Mouse (Mus musculus): ENCODE data around the gene Hint1. TPM values are rescaled to one million over a fixed set of nuclear protein-coding genes. Genes with fewer than 3 reads are reported as not detected.
"Not testable (repeated sequence)": the region's sequence is repeated elsewhere in the genome, so short reads cannot be mapped to it uniquely, and the experiment has no call there.

Gene Hint1
- polyA plus RNA-seq, 1 experiment from 2014 or later = 653 TPM

- no peak overlapping the region for H3K4me3 ChIP-seq
These were observed 18.1 kb downstream of the Hint1 start for GRCm38 (mm10) chr11:54884197-54884828.

DNA sequence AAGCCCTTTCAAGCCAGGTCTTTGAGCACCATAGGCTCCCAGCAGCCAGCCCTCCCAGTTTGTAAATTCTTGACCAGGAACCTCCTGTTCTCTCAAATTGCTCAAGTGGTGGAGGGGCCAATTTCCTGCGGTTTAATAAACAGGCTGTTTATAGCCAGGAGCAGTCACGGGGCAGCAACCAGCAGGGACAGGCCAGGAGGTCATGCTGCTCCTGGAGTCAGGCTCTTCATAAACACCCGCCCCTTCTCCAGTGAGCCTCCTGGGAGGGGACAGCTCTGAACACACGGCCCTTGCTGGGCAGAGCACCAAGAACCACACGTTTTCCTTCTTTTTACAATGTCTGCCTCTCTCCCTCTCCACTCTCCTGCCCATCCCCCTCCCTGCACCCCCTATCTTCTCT is 18.8 kb downstream of the Hint1 start:
- H3K27ac ChIP-seq = no peak overlapping the region
- no peaks in the 10 kb centered on the region for H3K36me3 ChIP-seq
- no peak for ATAC-seq (ENCODE audit: low FRiP score, low read depth)
- H3K9me3 ChIP-seq = no peaks in the 10 kb centered on the region
- H3K27me3 ChIP-seq (replicated peaks) = no peaks in the 10 kb centered on the region
- no peak overlapping the region for H3K9ac ChIP-seq
- WGBS = 4% methylated on average over 5 of the region's 5 CpGs
- no peak overlapping the region for H3K4me3 ChIP-seq
- no peak overlapping the region for H3K4me2 ChIP-seq (replicated peaks)
- peaks cover 11% of the 10 kb centered on the region; the same call in 1 of the 2 replicates for H3K4me1 ChIP-seq

More at GRCm38 (mm10) chr11:54884197-54884828, 18.1 kb downstream of the Hint1 start:
- H3K4me1 ChIP-seq = peaks cover 11% of the 10 kb centered on the region; the same call in 1 of the 2 replicates
- ATAC-seq (ENCODE audit: low FRiP score, low read depth) = no peak
- no peaks in the 10 kb centered on the region for H3K36me3 ChIP-seq
- H3K4me2 ChIP-seq (replicated peaks) = no peak overlapping the region
- H3K9ac ChIP-seq = no peak overlapping the region
- H3K9me3 ChIP-seq = no peaks in the 10 kb centered on the region
- no peaks in the 10 kb centered on the region for H3K27me3 ChIP-seq (replicated peaks)
- no peak overlapping the region for H3K27ac ChIP-seq
- 68% methylated on average over 5 of the region's 5 CpGs for WGBS

DNA sequence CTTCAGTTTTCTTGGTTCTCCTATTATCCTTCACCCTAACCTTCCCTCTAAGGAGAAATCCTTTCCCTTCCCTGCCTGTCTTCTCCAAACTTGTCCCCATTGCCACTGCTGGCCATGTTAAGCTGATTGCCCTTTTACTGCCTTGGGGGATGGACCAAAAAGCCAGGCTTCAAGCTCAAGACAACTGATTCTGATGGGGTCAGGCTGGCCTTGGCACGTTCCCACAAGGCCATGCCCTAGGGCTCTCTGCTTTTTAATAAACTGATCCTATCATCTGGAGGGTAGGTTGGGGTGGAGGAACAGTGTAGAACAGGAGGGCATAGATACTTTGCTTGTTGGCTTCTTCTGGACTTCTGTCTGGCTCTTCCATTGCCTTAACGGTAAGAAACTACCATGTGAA is 19.2 kb downstream of the Hint1 start:
- no peak for ATAC-seq (ENCODE audit: low FRiP score, low read depth)
- peaks cover 11% of the 10 kb centered on the region; the same call in 1 of the 2 replicates for H3K4me1 ChIP-seq
- H3K9me3 ChIP-seq = no peaks in the 10 kb centered on the region
- 75% methylated on average over 2 of the region's 2 CpGs for WGBS
- H3K4me2 ChIP-seq (replicated peaks) = no peak overlapping the region
- H3K27ac ChIP-seq = no peak overlapping the region
- no peaks in the 10 kb centered on the region for H3K27me3 ChIP-seq (replicated peaks)
- no peak overlapping the region for H3K4me3 ChIP-seq
- H3K9ac ChIP-seq = no peak overlapping the region
- H3K36me3 ChIP-seq = no peaks in the 10 kb centered on the region

DNA sequence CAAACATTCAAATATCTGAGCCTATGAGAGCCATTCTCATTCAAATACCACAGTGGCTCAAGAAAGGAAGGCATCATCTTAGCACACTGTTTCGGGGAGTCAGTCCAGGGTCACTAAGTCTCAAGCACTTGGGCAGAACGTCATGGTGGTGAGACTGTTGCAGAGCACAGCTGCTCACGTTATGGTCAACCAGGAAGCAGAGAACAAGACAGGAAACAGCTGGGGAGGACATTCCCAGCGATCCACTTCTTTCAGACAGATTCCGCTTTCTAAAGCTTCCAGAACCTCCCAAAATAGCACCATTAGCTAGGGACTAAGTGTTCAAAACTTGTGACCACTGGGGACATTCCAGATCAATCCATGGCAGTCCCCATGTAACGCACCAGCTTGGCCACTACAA is 21.7 kb downstream of the Hint1 start:
- ATAC-seq (ENCODE audit: low FRiP score, low read depth) = no peak

DNA sequence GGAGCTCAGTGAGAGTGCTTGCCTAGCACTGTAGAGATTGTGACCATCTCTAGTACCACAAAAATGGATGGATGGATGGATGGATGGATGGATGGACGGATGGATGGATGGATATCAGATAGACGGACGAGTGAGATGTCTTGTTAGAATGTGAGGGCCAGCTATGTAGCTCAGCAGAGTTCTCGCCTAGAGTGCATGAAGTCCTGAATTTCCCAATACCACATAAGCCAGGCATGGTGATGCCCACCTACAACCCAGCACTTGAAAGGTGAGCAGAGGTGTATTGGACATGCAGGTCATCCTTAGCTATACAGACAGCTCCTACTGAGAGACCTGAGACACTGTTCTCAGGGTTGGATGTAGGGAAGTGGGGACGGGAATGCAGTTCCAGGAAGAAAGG is 25.2 kb downstream of the Hint1 start:
- Histone ChIP-seq H3K27me3 (replicated peaks) (no peaks in the 10 kb centered on the region), H3K9ac (no peak overlapping the region), H3K36me3 (no peaks in the 10 kb centered on the region), H3K4me1 (no peaks in the 10 kb centered on the region), H3K4me3 (no peak overlapping the region), H3K9me3 (no peaks in the 10 kb centered on the region), H3K27ac (no peak overlapping the region), H3K4me2 (replicated peaks) (no peak overlapping the region)
- ATAC-seq (ENCODE audit: low FRiP score, low read depth) = no peak
- WGBS = 82% methylated on average over 5 of the region's 5 CpGs

More for the DNA sequence above, 21.7 kb downstream of the Hint1 start:
- no peak overlapping the region for H3K4me3 ChIP-seq
- peaks cover 6% of the 10 kb centered on the region; the same call in 1 of the 2 replicates for H3K4me1 ChIP-seq
- H3K9me3 ChIP-seq = no peaks in the 10 kb centered on the region
- no peak overlapping the region for H3K4me2 ChIP-seq (replicated peaks)
- WGBS = 83% methylated on average over 6 of the region's 6 CpGs
- no peak overlapping the region for H3K27ac ChIP-seq
- no peaks in the 10 kb centered on the region for H3K27me3 ChIP-seq (replicated peaks)
- H3K36me3 ChIP-seq = no peaks in the 10 kb centered on the region
- H3K9ac ChIP-seq = no peak overlapping the region

DNA sequence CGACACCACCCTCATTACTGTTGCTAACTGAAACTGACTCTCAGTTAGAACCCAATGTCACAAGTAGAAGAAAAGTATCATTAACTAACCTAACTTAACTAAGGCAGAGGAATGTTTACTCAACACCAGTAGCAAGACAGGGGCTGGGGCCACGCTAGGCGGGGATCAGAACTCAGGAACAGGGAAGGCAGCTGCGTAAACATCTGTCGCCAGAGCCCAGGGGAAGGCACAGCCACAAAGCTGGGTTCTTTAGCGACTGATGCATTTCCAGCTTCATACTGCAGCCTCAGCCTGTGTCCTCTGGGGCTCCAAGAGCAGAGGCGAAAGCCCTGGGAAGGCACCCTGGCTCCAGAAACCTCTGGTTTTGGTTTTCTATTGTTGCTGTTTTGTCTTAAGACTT is 25.9 kb downstream of the Hint1 start:
- no peak overlapping the region for H3K9ac ChIP-seq
- 50% methylated on average over 7 of the region's 7 CpGs for WGBS

GRCm38 (mm10) chr11:54894589-54894988 is 28.4 kb downstream of the Hint1 start:
- no peaks in the 10 kb centered on the region for H3K36me3 ChIP-seq
- ATAC-seq (ENCODE audit: low FRiP score, low read depth) = no peak
- H3K9me3 ChIP-seq = no peaks in the 10 kb centered on the region
- H3K27ac ChIP-seq = no peak overlapping the region
- no peaks in the 10 kb centered on the region for H3K27me3 ChIP-seq (replicated peaks)
- no peak overlapping the region for H3K4me2 ChIP-seq (replicated peaks)
- H3K9ac ChIP-seq = no peak overlapping the region
- WGBS = 43% methylated on average over 9 of the region's 9 CpGs
- H3K4me3 ChIP-seq = no peak overlapping the region
- no peaks in the 10 kb centered on the region for H3K4me1 ChIP-seq

More for the DNA sequence above, 25.9 kb downstream of the Hint1 start:
- Histone ChIP-seq H3K27me3 (replicated peaks) (no peaks in the 10 kb centered on the region), H3K27ac (no peak overlapping the region), H3K36me3 (no peaks in the 10 kb centered on the region), H3K4me2 (replicated peaks) (no peak overlapping the region), H3K9me3 (no peaks in the 10 kb centered on the region), H3K4me3 (no peak overlapping the region), H3K4me1 (no peaks in the 10 kb centered on the region)
- no peak for ATAC-seq (ENCODE audit: low FRiP score, low read depth)

DNA sequence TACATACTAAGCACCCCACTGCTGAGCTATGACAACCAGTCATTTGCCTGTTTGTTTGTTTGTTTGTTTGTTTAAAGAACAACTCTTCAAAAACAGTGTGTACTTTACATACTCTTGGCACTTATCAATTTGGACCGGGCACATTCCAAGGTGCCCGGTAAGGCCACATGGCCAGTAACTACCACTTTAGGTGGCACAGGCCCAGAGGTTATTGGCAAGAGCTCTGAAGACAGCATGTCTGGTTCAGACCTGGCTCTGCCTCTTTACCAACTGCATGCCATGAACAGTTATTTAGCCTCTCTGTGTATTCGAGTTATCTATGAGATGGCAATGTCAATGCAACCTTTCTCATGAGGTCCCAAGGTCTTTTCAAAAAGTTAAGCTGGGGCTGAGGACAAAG is 30.5 kb downstream of the Hint1 start:
- ATAC-seq (ENCODE audit: low FRiP score, low read depth); H3K4me3 ChIP-seq; H3K4me1 ChIP-seq; H3K9ac ChIP-seq; H3K4me2 ChIP-seq (replicated peaks); H3K27me3 ChIP-seq (replicated peaks); H3K36me3 ChIP-seq; H3K27ac ChIP-seq; H3K9me3 ChIP-seq: not testable (repeated sequence)
- whole genome bisulfite sequencing = 90% methylated on average over 3 of the region's 3 CpGs

GRCm38 (mm10) chr11:54897470-54897869 is 31.3 kb downstream of the Hint1 start:
- Histone ChIP-seq H3K4me2 (replicated peaks) (no peak overlapping the region), H3K4me1 (peaks cover 3% of the 10 kb centered on the region; the same call in 1 of the 2 replicates), H3K4me3 (no peak overlapping the region), H3K27me3 (replicated peaks) (no peaks in the 10 kb centered on the region), H3K9ac (no peak overlapping the region), H3K36me3 (no peaks in the 10 kb centered on the region), H3K27ac (no peak overlapping the region), H3K9me3 (no peaks in the 10 kb centered on the region)
- ATAC-seq (ENCODE audit: low FRiP score, low read depth) = no peak
- WGBS = 20% methylated on average over 5 of the region's 5 CpGs

DNA sequence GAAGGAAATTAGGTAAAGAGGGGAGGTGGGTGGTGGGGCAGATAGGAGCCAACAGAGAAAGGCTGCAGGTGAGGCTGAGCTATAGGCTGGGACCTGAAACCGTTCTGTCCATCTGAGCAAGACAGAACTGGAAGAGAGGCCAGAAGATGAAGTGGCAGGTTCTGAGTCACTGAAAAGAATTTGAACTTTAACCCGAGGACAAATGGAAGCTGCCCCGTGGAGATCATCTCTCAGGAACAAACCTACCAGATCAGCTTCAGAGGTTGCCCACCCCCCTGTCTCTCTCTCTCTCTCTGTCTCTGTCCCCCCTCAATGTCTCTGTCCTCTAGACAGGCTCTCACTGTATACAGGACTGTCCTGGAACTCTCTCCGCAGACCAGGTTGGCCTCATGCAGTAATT is 33.5 kb downstream of the Hint1 start:
- no peaks in the 10 kb centered on the region for H3K27me3 ChIP-seq (replicated peaks)
- H3K9me3 ChIP-seq = no peaks in the 10 kb centered on the region
- ATAC-seq (ENCODE audit: low FRiP score, low read depth) = no peak
- no peak overlapping the region for H3K4me2 ChIP-seq (replicated peaks)
- peaks cover 17% of the 10 kb centered on the region; the same call in 1 of the 2 replicates for H3K4me1 ChIP-seq
- no peaks in the 10 kb centered on the region for H3K36me3 ChIP-seq
- WGBS = 80% methylated on average over 4 of the region's 4 CpGs
- H3K9ac ChIP-seq = no peak overlapping the region
- no peak overlapping the region for H3K27ac ChIP-seq
- H3K4me3 ChIP-seq = no peak overlapping the region

DNA sequence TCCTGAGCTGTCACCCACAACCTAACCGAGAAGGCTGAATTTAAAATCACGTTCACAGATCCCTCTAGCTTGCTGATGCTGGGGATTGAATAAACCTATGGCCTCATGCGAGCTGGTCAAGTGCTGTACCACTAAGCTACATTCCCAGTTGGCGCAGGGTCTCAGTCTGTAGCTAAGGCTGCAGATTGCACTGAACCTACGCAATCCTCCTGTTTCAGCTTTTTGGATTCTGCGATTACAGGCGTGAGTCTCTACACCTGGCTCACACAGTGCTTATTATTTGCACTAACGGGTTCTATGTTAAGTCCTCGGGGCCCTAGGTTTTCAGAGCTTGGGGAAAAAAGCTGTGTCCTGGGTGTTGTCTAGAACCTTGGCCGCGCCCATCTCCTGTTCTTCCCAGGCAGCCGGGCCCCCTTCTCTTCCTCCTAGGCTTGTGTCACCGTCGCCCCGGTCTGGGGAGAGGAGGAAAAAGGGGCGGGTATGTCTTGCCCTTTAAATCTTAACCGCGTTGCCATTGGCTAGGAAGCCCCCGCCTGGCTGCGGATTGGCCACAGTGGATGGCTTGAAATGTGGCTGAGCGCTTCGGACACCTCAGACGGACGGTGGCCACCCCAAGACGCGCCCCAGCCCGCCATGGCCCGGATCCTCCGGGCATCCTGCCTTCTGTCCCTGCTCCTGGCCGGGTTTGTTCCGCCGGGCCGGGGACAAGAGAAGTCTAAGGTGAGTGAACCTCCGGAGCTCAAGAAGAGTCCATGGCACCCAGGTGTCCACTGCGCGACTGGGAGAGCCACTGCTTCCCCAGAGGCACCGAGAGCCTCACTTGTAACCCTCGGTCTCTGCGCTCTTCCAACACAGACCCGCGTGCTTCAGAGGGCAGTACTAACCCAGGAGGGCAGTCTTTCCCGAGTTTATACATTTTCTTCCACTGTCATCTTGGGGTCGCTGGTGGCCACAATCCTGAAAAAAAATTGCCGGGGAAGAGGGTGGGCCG is 36.4 kb downstream of the Hint1 start, which contains the start of gene Gpx3:
TSS of gene Gpx3 (plus strand) at position 121 of the 991 bp plus-strand sequence.
- no peak within 1 kb of the TSS for H3K27ac ChIP-seq
- ATAC-seq (ENCODE audit: low FRiP score, low read depth) = peak; percentile 89
- H3K9me3 ChIP-seq = no peaks in the 10 kb centered on the region
- peak within 1 kb of the TSS; percentile 56 for H3K9ac ChIP-seq
- peak within 1 kb of the TSS; percentile 52 for H3K4me3 ChIP-seq
- H3K36me3 ChIP-seq = no peaks in the 10 kb centered on the region
- H3K4me1 ChIP-seq = peaks cover 18% of the 10 kb centered on the region; the same call in 1 of the 2 replicates
- 18% methylated on average over 45 of the region's 45 CpGs for WGBS
- no peaks in the 10 kb centered on the region for H3K27me3 ChIP-seq (replicated peaks)
- H3K4me2 ChIP-seq (replicated peaks) = peak within 1 kb of the TSS; percentile 84

- H3K36me3 ChIP-seq = no peaks in the 10 kb centered on the region; the same call in 1 of the 2 replicates
- no peaks in the 10 kb centered on the region for H3K9me3 ChIP-seq
- peak overlapping the region; percentile 52; the same call in 1 of the 2 replicates for H3K4me3 ChIP-seq
- no peak for ATAC-seq (ENCODE audit: low FRiP score, low read depth)
- no peak overlapping the region for H3K9ac ChIP-seq
- peaks cover 18% of the 10 kb centered on the region; the same call in 1 of the 2 replicates for H3K4me1 ChIP-seq
- no peaks in the 10 kb centered on the region for H3K27me3 ChIP-seq (replicated peaks)
- 77% methylated on average over 5 of the region's 5 CpGs for WGBS
- no peak overlapping the region for H3K27ac ChIP-seq
- H3K4me2 ChIP-seq (replicated peaks) = peak overlapping the region; percentile 84
These were observed 37.2 kb downstream of the Hint1 start for GRCm38 (mm10) chr11:54903339-54903738.

Data from neural tube, embryonic 12.5 days (tissue).